Mouse (Mus musculus) intestine, embryonic 16.5 days (tissue): ENCODE measurements around the gene Nrap. TPM values are rescaled to one million over a fixed set of nuclear protein-coding genes. Genes with fewer than 3 reads are reported as not detected.
A peak's percentile ranks its signal among the peaks of the same experiment; 100 is the strongest.

ENCODE experiments used
- ATAC-seq: fragments of 200-750 bp; cut with Nextera tagmentation; 2 replicates; pipeline ENCODE4 v1.8.0; 2017; ENCODE audit warnings: moderate TSS enrichment, moderate library complexity
- H3K27ac ChIP-seq: fragments of 300-500 bp; sonication (generic); 2 replicates; pipeline ENCODE4 v1.5.1; 2014; ENCODE audit warnings: mild to moderate bottlenecking, low read length
- H3K27me3 ChIP-seq: fragments of 300-500 bp; sonication (generic); replicated peaks from 2 replicates; pipeline ENCODE4 v1.6.1; 2014; ENCODE audit warnings: low read length, control low read depth, mixed read lengths; ENCODE audit not compliant: control insufficient read depth, insufficient read depth
- H3K36me3 ChIP-seq: fragments of 300-500 bp; sonication (generic); 2 replicates; pipeline ENCODE4 v1.6.1; 2014; ENCODE audit warnings: low read length, control low read depth; ENCODE audit not compliant: control insufficient read depth, insufficient read depth
- H3K4me1 ChIP-seq: fragments of 300-500 bp; sonication (generic); 2 replicates; pipeline ENCODE4 v1.6.1; 2014; ENCODE audit warnings: low read length, control low read depth, mixed read lengths; ENCODE audit not compliant: control insufficient read depth, insufficient read depth
- H3K4me2 ChIP-seq: fragments of 300-500 bp; sonication (generic); 2 replicates; pipeline ENCODE4 v1.6.1; 2014; ENCODE audit warnings: low read depth, low read length, control low read depth
- H3K4me3 ChIP-seq: fragments of 300-500 bp; sonication (generic); 2 replicates; pipeline ENCODE4 v1.5.1; 2014; ENCODE audit warnings: mild to moderate bottlenecking, low read length
- H3K9ac ChIP-seq: fragments of 300-500 bp; sonication (generic); 2 replicates; pipeline ENCODE4 v1.6.1; 2014; ENCODE audit warnings: low read depth, low read length
- H3K9me3 ChIP-seq: fragments of 300-500 bp; sonication (generic); 2 replicates; pipeline ENCODE4 v1.6.1; 2016; ENCODE audit warnings: low read length, control low read depth; ENCODE audit not compliant: control insufficient read depth
- WGBS: fragments of 180-500 bp; shearing (Covaris S2); extraction: QIAGEN DNeasy Blood & Tissue Kit; methylation state at CpG from one replicate; pipeline ENCODE4 v1.1.7; 2014; 5-methylcytosine and 5-hydroxymethylcytosine counted together
- polyA plus RNA-seq: library from polyadenylated mRNA; unstranded; fragments of >200 nt; fragmentation: Nextera tagmentation; extraction: Ambion mirVana; gene quantifications from 2 replicates; pipeline ENCODE4 v1.2.1, GENCODE M21; 2015

Nrap gene
- polyA plus RNA-seq, 1 experiment from 2014 or later: 0.40 TPM

DNA sequence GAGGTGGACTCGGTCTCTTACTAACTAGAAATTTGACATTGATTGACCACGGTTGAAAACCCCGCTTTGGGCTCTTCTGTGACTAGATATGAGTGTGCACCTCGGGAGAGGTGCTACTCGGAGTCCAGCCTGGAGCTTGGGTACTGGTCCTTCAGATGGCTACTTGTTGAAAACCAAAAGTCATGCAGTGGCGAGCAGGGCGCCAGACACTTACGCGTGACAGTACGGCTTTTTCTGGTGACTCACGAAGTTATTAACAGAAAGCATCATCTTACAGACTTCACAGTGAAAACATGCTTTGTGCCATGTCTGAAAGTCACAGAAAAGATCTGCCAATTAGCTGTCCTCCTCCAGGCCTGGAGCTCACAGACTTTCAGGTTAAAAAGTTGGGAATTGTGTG is 661 bp downstream of the Nrap start:
- 94% methylated on average over 11 of the region's 11 CpGs for WGBS
- no peak overlapping the region for H3K4me3 ChIP-seq

DNA sequence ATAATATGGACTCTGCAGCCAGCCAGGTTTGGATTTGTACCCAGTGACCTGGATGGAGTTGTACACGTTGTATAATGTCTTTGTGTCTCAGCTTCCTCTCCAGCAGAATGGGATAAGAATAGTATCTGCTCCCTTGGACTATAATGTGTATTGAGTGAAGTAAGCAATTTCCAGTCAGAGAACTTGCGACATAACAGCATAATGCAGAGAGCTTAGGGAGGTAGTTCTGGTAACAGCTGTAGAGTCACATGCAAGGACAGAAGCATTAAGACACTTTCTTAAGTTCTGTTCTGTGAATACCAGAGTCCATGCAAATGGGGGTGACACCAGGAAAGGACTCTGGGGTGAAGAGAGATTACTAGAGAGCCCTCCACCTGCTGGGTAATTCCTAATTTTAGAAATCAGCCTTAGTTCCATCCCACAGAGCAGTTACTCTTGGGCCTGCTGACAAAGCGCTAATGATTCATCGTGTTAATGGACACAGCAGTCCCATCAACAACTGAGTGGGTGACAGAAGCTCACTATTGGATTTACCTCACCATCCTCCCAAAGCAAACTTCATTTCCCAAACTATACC is 2.0 kb downstream of the Nrap start:
- no peak overlapping the region for H3K9ac ChIP-seq
- whole genome bisulfite sequencing: 78% methylated on average over 4 of the region's 4 CpGs
- no peaks in the 10 kb centered on the region for H3K27me3 ChIP-seq
- H3K4me2 ChIP-seq: no peak overlapping the region
- no peaks in the 10 kb centered on the region for H3K9me3 ChIP-seq
- peaks cover 5% of the 10 kb centered on the region for H3K4me1 ChIP-seq
- peak overlapping the region; percentile 50; the same call in 1 of the 2 replicates for H3K27ac ChIP-seq
- no peak overlapping the region for H3K4me3 ChIP-seq
- no peaks in the 10 kb centered on the region for H3K36me3 ChIP-seq
- no peak for ATAC-seq

More for the DNA sequence above, 661 bp downstream of the Nrap start:
- Histone ChIP-seq H3K36me3 (no peaks in the 10 kb centered on the region), H3K4me1 (peaks cover 5% of the 10 kb centered on the region), H3K27ac (no peak overlapping the region), H3K4me2 (no peak overlapping the region), H3K9me3 (no peaks in the 10 kb centered on the region), H3K9ac (no peak overlapping the region), H3K27me3 (no peaks in the 10 kb centered on the region)
- no peak for ATAC-seq

DNA sequence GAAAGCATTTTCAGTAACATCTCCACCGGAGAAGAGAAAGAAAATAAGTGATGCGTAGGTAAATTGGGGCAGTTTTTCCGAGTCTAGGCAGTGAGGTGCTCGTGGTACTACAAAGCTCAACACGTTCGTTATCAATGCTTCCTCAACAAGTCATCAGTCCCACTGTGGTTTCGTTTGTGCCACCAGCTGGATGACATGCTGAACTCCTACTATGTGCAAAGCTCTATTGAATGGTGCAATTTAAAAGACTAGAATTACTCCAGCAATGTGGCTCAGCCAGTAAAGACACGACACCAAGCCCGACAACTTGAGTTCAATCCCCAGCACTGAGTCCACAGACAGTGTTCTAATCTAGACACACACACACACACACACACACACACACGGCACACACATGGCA is 3.7 kb downstream of the Nrap start:
- H3K9me3 ChIP-seq: no peaks in the 10 kb centered on the region
- no peak overlapping the region for H3K27ac ChIP-seq
- H3K9ac ChIP-seq: no peak overlapping the region
- no peak for ATAC-seq
- peaks cover 2% of the 10 kb centered on the region; the same call in 1 of the 2 replicates for H3K4me1 ChIP-seq
- H3K4me2 ChIP-seq: no peak overlapping the region
- no peaks in the 10 kb centered on the region for H3K27me3 ChIP-seq
- WGBS: 92% methylated on average over 10 of the region's 10 CpGs
- no peaks in the 10 kb centered on the region for H3K36me3 ChIP-seq
- no peak overlapping the region for H3K4me3 ChIP-seq

DNA sequence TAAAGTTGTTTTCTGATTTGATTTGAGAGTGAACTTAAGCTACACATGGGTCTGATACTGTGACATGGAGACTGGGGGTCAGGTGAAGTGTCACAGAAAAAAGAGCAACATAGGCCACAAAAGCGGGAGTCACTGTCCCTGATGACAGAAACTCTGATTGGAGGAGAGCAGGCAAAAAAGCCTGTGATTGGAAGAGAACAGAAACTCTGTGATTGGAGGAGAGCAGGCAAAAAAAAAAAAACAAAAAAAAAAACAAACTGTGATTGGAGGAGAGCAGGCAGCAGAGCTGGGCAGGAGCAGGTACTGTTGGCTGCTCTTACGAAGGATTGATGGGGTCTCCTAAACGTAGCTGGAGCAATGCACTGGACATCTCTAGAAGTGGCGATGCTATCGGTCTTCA is 4.3 kb downstream of the Nrap start:
- Histone ChIP-seq H3K36me3 (no peaks in the 10 kb centered on the region), H3K27ac (no peak overlapping the region), H3K4me3 (no peak overlapping the region), H3K9me3 (no peaks in the 10 kb centered on the region), H3K4me1 (peaks cover 2% of the 10 kb centered on the region; the same call in 1 of the 2 replicates), H3K9ac (no peak overlapping the region), H3K27me3 (no peaks in the 10 kb centered on the region), H3K4me2 (no peak overlapping the region)
- ATAC-seq: no peak
- 92% methylated on average over 5 of the region's 5 CpGs for WGBS

DNA sequence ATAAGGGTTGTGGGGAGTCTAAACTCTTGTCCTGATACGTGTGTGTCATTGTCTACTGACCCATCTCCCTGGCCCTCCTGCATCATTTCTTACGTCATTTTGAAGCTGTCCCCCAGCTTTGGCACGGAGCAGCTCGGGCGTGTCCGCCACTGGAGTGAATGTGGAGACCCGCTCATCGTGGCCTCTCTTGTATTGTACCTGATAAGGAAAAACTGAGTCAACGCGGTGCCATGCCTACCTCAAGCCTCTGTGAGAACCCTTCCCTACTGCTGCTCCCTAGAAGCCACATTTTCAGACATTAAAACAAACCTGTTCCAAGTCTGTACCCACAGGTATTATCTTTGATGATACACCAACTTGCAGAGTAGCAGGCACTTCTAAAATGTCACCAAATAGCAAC is 8.4 kb downstream of the Nrap start:
- no peak overlapping the region for H3K27ac ChIP-seq
- H3K36me3 ChIP-seq: no peaks in the 10 kb centered on the region
- no peak for ATAC-seq
- H3K9me3 ChIP-seq: no peaks in the 10 kb centered on the region
- no peak overlapping the region for H3K9ac ChIP-seq
- no peak overlapping the region for H3K4me2 ChIP-seq
- no peak overlapping the region for H3K4me3 ChIP-seq
- no peaks in the 10 kb centered on the region for H3K4me1 ChIP-seq
- no peaks in the 10 kb centered on the region for H3K27me3 ChIP-seq
- WGBS: 83% methylated on average over 10 of the region's 10 CpGs

DNA sequence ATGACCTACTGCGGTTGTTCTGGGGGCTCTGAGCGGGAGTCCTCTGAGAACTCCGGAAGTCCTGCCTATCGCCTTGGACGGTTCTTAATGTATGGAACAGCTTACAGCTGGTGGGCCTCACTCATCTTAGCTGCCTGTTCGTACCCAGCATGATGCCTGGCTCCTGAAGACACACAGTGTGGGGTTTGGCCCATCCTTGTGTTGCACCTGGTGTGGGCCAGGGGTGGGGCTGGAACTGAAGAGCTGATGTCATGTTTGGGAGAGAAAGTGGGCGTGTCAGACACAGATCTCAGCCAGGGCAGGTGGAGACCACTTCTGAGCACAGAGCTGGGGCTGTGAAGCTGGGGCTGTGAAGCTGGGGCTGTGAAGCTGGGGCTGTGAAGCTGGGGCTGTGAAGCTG is 9.5 kb downstream of the Nrap start:
- H3K4me2 ChIP-seq: no peak overlapping the region
- H3K9ac ChIP-seq: no peak overlapping the region
- no peak overlapping the region for H3K27ac ChIP-seq
- H3K4me1 ChIP-seq: no peaks in the 10 kb centered on the region
- H3K4me3 ChIP-seq: no peak overlapping the region
- H3K9me3 ChIP-seq: no peaks in the 10 kb centered on the region
- H3K36me3 ChIP-seq: no peaks in the 10 kb centered on the region
- no peaks in the 10 kb centered on the region for H3K27me3 ChIP-seq
- 82% methylated on average over 7 of the region's 7 CpGs for WGBS
- ATAC-seq: no peak

DNA sequence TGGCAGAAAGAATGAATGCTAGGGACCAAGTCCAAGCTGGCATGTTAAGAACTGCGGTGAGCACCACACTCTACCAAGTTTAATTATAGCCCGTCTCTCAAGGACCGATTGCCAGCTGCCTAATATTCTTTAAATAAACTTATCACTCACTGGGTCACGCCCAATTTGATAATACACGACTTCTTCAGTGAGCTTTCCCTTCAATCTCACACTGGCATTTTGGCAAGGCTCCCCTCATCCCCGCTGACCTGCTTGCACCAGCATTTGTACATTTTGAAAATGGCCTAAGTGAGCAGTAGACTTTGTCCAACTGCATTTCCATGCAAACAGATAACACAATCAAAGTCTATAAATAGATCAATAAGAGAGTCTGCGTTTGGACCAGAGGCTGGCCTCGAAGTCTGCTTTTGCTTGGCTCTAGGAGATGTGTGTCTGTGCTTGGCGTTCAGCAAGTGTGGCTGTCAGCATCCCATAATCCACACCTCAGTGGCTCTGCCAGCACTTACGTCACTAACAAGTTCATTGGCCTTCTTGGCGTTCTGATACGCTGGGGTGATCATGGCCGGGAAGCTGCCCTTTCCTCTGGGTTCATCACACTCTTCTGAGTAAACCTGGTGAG is 11.2 kb downstream of the Nrap start:
- H3K9me3 ChIP-seq: no peaks in the 10 kb centered on the region
- ATAC-seq: no peak

DNA sequence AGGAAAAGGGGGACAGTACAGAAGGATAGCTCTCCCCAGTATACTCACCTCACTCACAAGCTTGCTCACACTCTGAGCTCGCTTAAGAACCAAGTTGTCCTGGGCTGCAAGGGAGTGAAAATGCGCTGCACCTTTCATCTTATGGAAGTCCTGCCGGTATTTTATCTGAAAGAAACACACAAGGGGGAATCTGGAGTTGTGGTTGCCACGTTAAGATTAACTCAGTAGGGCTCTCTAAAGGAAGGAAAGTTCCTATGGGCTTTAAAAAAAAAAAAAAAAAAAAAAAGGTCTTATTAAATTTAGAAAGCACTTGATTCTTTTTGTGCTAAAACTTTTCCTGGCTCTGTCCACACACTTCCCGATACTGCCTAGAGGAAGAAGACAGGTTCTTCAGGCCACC is 11.8 kb downstream of the Nrap start:
- no peaks in the 10 kb centered on the region for H3K27me3 ChIP-seq
- ATAC-seq: no peak
- no peaks in the 10 kb centered on the region for H3K4me1 ChIP-seq
- H3K36me3 ChIP-seq: no peaks in the 10 kb centered on the region
- no peak overlapping the region for H3K9ac ChIP-seq
- H3K9me3 ChIP-seq: no peaks in the 10 kb centered on the region
- H3K4me3 ChIP-seq: no peak overlapping the region
- no peak overlapping the region for H3K27ac ChIP-seq
- H3K4me2 ChIP-seq: no peak overlapping the region
- 83% methylated on average over 5 of the region's 5 CpGs for whole genome bisulfite sequencing

More for the DNA sequence above, 11.2 kb downstream of the Nrap start:
- WGBS: 70% methylated on average over 13 of the region's 13 CpGs
- Histone ChIP-seq H3K27me3 (no peaks in the 10 kb centered on the region), H3K9ac (no peak overlapping the region), H3K4me2 (no peak overlapping the region), H3K4me3 (no peak overlapping the region), H3K27ac (no peak overlapping the region), H3K36me3 (no peaks in the 10 kb centered on the region), H3K4me1 (no peaks in the 10 kb centered on the region)

DNA sequence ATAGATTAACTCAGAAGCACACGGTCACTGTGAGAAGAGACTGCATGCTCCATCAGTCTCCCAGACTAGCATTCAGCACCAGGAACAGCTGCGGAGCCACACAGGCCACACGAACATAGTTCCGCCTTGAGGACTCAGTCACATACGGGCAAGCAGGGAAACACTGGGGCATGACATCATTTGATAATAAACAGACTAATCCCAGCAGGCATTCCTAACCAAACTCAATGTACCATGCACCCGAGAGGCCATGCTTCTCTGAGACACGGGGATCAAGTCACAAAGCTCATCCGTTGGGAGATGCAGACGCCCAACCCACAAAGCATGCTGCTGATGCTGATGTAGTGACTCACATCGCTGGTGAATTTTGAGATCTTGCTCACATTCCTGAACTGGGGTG is 15.8 kb downstream of the Nrap start:
- no peak overlapping the region for H3K9ac ChIP-seq
- 46% methylated on average over 10 of the region's 10 CpGs for WGBS

DNA sequence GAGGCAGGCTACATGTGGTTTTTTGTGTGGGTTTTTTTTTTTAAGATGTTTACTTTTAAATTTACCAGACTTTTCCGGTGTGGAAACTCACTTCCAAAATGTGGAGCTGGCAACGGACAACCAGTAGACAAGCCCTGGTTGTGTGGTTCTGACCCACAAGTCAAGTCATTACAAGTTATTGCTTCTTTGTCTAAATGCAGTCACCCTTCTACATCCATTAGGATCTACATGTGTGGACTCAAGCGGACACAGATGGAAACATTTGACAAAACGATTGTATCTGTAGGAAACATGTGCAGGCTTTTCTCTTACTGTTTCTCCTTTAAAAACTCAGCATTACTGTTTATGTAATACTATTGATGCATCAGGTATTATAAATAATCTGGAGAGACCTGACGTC is 16.6 kb downstream of the Nrap start:
- 84% methylated on average over 5 of the region's 5 CpGs for WGBS
- no peaks in the 10 kb centered on the region for H3K9me3 ChIP-seq
- no peaks in the 10 kb centered on the region for H3K27me3 ChIP-seq
- H3K4me2 ChIP-seq: no peak overlapping the region
- no peak for ATAC-seq
- no peaks in the 10 kb centered on the region for H3K36me3 ChIP-seq
- no peak overlapping the region for H3K4me3 ChIP-seq
- H3K27ac ChIP-seq: no peak overlapping the region
- peaks cover 6% of the 10 kb centered on the region; the same call in 1 of the 2 replicates for H3K4me1 ChIP-seq
- no peak overlapping the region for H3K9ac ChIP-seq

More for the DNA sequence above, 15.8 kb downstream of the Nrap start:
- Histone ChIP-seq H3K4me3 (no peak overlapping the region), H3K9me3 (no peaks in the 10 kb centered on the region), H3K36me3 (no peaks in the 10 kb centered on the region), H3K27ac (no peak overlapping the region), H3K4me2 (no peak overlapping the region), H3K27me3 (no peaks in the 10 kb centered on the region), H3K4me1 (peaks cover 6% of the 10 kb centered on the region; the same call in 1 of the 2 replicates)
- ATAC-seq: no peak
